Mouse (Mus musculus) cerebellum, adult 18-20 months (tissue): ENCODE data around the gene Lyve1.
"Not testable (repeated sequence)": the region's sequence is repeated elsewhere in the genome, so short reads cannot be mapped to it uniquely, and the experiment has no call there.

Experiments
- DNase-seq, 2 experiments: peaks; one replicate each; pipeline ENCODE4 v3.0.0; 2021

Lyve1 gene

DNA sequence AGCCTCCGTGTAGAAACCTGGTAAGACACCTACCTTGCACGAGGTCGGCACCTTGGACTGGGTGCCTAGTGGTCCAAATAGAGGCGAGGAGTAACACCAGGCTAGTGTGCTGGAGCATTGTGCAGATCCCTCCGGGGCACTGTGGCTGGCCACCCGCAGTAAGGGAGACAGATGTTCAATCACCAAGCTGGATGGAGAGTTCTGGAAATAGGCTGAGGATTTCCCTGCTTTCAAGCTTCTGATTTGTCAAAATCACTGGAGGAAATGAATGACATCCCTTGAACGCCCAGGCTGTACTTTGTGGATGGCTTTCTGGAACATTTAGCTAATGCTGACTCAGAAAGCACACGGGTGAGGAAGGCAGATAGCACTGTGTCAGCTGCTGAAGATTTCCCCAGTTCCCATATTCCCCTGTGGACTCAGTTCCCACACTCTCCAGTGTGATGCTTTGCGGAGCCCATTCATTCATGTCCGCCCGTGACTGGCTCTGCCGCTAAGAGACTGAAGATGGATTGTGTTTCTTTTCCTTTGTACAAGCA, at the start of gene Lyve1:
Gene Lyve1, minus strand, starts transcription at position 489 of the 539 bp plus-strand sequence.
- DNase-seq: no peak

DNA sequence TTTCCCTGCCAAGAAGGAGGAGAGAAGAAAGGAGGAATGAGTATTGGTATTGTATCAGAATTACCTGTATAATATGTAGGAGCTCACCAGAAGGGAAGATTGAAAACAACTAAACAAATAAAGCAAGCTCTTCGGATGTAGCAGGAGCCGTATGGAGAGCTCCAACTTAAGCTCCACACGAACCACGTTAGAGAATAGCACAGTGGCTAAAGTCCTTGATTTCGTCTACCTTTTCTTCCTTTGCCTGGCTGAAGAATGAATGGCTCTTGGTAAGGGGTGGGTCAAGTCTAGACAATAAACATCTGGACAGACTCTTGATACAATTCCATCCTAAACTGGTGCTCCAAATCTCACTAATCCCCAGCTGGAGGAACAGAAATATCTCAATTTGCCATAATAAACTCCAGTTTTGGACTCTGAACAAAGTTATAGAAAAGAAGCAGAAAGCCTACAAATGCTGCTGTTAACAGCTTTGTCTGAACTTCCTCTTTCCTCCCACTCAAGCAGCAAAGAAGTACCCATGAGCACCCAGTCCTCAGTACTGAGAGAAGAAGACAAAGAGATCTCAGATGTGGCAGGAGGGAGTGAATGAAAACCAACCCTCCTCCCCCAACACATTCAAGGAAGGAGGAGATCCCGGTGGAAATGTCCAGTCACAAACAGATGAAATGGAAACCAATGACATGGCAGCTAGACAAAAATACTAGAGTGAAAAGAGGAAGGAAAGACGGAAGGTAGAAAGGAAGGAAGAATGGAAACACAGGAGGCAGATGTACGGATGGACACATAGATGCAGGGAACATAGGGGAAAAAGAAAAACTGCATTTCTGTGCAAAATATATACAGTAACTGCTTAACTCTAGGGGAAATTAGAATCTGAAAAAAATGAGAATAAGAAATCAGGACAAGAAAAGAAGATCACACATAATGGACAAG, 45.4 kb upstream of the Lyve1 start:
- DNase-seq: no peak

- no peak for DNase-seq
Observed at GRCm38 (mm10) chr7:110906566-110906965, 43.5 kb upstream of the Lyve1 start.

- no peak for DNase-seq
Observed at GRCm38 (mm10) chr7:110903226-110903625, 40.2 kb upstream of the Lyve1 start.

DNA sequence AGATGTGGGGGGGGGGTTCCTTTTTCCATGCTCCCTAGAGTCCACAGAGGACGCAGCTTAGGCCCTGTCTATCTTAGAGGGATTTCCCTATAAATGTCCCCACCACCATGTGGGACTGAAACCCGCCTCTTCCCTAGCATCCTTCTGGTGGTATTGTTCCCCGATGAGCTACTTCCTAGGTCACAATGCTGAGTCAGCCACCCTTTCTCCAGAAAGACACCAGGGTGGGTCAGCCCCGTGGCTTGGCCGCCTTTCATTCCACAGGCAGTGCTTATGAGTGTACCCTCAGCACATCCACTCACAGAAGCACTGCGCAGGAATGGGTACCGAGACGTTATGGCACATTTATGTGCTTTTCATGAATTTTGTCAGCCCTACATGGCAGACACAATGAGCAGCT, 34.2 kb upstream of the Lyve1 start:
- no peak for DNase-seq

DNA sequence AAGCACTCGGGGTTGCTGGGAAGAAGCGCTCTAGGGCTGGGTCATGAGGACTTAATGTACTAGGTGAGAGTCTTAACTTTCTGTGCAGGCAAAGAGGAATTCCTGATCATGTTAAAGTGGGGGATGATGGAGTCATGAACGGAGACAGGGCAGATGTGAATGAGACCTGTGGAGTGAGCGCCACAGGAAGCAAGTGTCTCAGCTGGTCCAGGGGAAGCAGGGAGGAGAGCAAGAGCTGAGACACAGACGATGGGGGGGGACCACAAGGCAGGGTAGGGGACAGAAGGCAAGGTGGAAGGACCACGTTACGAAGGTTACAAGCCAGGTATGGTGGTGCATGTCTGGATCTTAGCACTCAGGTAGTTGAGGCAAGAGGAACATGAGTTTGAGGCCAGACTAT, 33.4 kb upstream of the Lyve1 start:
- DNase-seq: no peak

GRCm38 (mm10) chr7:110895772-110896171, 32.7 kb upstream of the Lyve1 start:
- not testable (repeated sequence) for DNase-seq

DNA sequence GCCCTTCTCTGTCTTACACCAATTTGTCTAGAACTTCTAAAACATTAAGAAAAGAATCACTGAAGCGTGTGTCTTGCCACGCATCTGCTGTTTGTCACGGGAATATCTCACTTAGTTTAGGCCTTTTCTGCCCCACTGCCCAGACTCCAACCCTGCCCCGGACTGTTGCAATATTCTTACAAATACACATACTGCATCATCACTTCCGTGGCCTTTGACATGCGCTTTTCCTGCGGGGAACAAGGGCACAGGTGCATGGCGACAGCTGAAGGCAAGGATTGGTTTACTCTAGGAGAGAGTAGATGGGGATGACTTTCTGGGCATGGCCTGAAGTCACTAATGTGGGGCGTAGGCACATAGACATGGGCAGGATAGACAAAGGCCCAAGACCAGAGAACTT, 31.6 kb upstream of the Lyve1 start:
- no peak for DNase-seq

GRCm38 (mm10) chr7:110893943-110894610, 31.0 kb upstream of the Lyve1 start:
- no peak for DNase-seq

- DNase-seq: no peak
Observed at GRCm38 (mm10) chr7:110891501-110891986, 28.5 kb upstream of the Lyve1 start.

DNA sequence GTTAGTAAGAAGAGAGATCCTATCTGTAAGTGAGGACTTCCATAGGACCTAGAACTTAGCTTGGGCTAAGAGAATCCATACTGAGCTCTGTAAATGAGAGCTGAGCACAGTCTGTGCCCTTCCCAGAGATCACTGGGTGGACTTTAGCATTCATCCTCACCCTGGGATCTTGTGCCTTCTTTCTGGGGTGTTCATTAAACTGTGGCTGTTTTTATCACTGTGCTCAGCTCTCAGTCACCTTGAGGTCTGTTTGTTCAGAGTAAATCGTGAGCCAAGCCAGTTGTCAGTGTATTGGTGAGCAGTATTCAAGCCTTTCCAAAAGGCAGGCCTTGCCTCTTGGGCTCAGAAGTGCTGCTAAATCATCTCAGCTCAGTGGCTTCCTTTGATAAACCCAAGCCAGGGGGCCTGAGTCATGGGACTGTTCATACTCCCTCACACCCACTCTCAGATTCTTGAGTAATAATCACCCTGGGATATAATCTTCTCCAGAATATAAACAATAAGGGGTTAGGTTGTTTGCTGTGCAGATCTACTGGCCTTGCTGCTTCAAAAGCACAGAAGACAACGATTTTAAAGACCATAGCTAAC, 18.8 kb upstream of the Lyve1 start:
- DNase-seq: no peak

DNA sequence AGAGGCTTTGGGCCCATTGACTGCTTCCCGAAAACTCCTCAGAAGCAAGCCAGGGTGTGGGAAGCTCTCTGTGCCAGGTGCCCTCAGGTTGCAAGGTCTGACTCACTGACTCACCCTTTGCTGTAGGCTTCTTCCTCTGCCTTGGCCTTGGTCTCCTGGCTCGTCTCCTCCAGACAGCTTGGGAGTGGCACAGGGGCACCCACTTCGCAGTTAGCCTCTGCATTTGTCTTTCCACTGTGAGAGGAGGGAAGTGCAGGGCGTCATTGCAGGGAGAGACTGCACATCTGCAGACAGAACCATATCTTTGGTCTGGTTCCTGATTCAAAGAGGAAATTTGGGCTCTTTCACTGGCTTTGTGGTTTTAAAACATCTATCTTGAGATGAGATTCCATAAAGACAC, 15.0 kb upstream of the Lyve1 start:
- no peak for DNase-seq

- DNase-seq: no peak
Observed at GRCm38 (mm10) chr7:110876965-110877364, 13.9 kb upstream of the Lyve1 start.

- DNase-seq: no peak
Observed at GRCm38 (mm10) chr7:110868807-110869206, 5.8 kb upstream of the Lyve1 start.

DNA sequence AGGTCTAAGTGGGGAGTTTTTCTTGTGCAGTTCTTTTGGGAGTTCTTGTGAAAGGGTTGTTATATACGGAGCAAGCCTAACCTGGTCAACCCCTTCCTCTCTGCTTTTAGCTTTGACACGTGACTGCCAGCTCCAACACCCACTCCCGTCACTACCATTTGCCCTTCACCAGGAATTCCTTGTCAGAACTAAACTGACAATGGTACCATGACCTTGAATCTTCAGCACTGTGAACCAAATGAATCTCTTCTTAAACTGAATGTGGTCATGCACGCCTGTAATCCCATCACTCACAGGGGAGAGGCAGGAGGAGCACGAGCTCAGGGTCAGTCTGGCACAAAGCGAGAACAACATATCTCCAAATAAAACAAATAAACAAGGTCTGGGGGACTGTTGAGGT, 4.1 kb upstream of the Lyve1 start:
- no peak for DNase-seq

GRCm38 (mm10) chr7:110866021-110866420, 3.0 kb upstream of the Lyve1 start:
- no peak for DNase-seq

GRCm38 (mm10) chr7:110865570-110865969, 2.5 kb upstream of the Lyve1 start:
- no peak for DNase-seq

DNA sequence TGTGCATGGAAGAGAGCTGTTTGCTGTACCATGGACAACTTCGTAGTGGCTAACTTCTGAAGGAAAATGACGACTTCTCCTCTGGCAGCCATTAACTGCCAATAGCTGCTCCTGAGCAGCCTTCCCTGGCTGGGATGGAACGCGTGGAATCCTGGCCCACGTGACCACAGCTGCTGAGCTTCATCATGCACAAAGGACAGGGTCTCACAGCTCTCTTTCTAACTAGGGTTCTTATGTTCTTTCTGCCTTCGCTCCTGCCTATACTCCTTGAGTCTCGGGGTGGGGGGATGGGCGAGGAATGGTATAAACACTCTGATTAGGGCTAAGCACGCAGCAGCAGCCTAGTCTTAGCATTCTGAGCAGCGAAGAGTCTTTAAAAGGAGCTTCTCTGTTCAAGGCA, 2.0 kb upstream of the Lyve1 start:
- no peak for DNase-seq

DNA sequence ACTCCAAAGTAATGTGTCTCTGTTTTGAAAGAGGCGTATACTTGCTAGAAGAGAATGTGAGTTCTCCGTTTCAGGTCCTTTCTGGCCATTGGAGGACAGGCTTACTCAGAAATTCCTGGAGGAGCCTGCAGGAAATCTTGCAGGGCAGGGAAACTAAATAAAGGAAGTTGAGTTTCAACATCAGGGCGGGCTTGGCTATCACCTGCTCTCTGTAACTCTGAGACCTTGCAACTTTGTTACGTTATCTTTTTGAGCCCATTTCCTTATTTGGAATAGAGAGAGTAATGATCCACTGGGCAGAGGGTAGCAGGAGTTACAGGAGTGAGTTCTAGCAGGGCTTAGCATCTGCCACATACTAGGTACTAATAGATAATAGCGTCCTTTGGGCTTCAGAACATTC, 2.9 kb downstream of the Lyve1 start:
- DNase-seq: no peak

GRCm38 (mm10) chr7:110855604-110856003, 7.4 kb downstream of the Lyve1 start:
- no peak for DNase-seq

- DNase-seq: no peak
Observed at GRCm38 (mm10) chr7:110854927-110855546, 8.0 kb downstream of the Lyve1 start.

DNA sequence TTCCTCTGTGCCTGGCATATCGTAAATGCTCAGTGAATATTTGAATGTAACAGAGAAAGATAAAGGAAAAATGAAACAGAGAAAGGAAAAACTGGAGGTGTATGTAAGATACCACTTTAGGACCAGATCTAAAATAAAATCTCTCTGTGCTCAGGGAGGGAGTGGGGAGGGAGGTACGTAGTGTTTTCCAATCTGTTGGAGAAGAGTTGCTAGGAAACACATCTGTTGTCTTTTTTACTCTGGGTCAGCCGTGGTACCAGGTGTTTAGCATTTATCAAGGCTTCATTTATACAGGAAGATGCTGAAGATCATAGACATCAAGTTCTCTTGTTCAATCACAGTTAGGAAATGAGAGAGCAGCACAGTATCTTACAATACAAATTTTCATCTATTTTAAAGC, 8.5 kb downstream of the Lyve1 start:
- no peak for DNase-seq

GRCm38 (mm10) chr7:110853611-110854010, 9.4 kb downstream of the Lyve1 start:
- DNase-seq: no peak
